Mouse (Mus musculus): ENCODE data around the gene Cenpc1.

GRCm38 (mm10) chr5:86084979-86085378, 19.6 kb upstream of the Cenpc1 start:
- TF ChIP-seq CTCF (IDR thresholded peaks at IDR 0.05; ENCODE audit: low read depth) (no peak), EP300 (optimal IDR thresholded peaks at IDR 0.05) (no peak)
